Mouse (Mus musculus) heart, embryonic 10.5 days (tissue): Measurements from ENCODE around the gene Scyl1. TPM values are rescaled to one million over a fixed set of nuclear protein-coding genes. Genes with fewer than 3 reads are reported as not detected.

Experiments used
- DNase-seq: peaks from one replicate; pipeline ENCODE4 v3.0.0-alpha.2; 2017; ENCODE audit warnings: low spot score
- H3K27ac ChIP-seq: fragments of 300-500 bp; sonication (generic); 2 replicates; pipeline ENCODE4 v1.5.1; 2016; ENCODE audit warnings: mild to moderate bottlenecking
- H3K27me3 ChIP-seq: fragments of 300-500 bp; sonication (generic); 2 replicates; pipeline ENCODE4 v1.6.1; 2016; ENCODE audit warnings: mild to moderate bottlenecking; ENCODE audit not compliant: poor library complexity, insufficient read depth, severe bottlenecking
- H3K36me3 ChIP-seq: fragments of 300-500 bp; sonication (generic); 2 replicates; pipeline ENCODE4 v1.6.1; 2016; ENCODE audit warnings: mild to moderate bottlenecking, moderate library complexity
- H3K4me1 ChIP-seq: fragments of 300-500 bp; sonication (generic); 2 replicates; pipeline ENCODE4 v1.6.1; 2016; ENCODE audit warnings: mild to moderate bottlenecking
- H3K4me3 ChIP-seq: fragments of 300-500 bp; sonication (generic); 2 replicates; pipeline ENCODE4 v1.5.1; 2016; ENCODE audit warnings: mild to moderate bottlenecking, moderate library complexity
- H3K9me3 ChIP-seq: fragments of 300-500 bp; sonication (generic); 2 replicates; pipeline ENCODE4 v1.6.1; 2016; ENCODE audit warnings: mild to moderate bottlenecking, moderate library complexity
- WGBS: fragments of 180-500 bp; shearing (Covaris S2); methylation state at CpG from one replicate; pipeline ENCODE4 v1.1.7; 2016; 5-methylcytosine and 5-hydroxymethylcytosine counted together
- polyA plus RNA-seq: library from polyadenylated mRNA; unstranded; fragments of >200 nt; fragmentation: Nextera tagmentation; extraction: Ambion mirVana; gene quantifications from 2 replicates; pipeline ENCODE4 v1.2.1, GENCODE M21; 2016

The Scyl1 gene
- polyA plus RNA-seq, 1 experiment from 2014 or later = 74.4 TPM

- peak overlapping the region; percentile 84 for H3K4me3 ChIP-seq
- peaks cover 89% of the 10 kb centered on the region for H3K27me3 ChIP-seq
- H3K36me3 ChIP-seq = no peaks in the 10 kb centered on the region; the same call in 1 of the 2 replicates
- no peak for DNase-seq
- no peaks in the 10 kb centered on the region for H3K9me3 ChIP-seq
- under 1% methylated on average over 55 of the region's 55 CpGs for WGBS
- peak overlapping the region; percentile 89 for H3K27ac ChIP-seq
- peaks cover 52% of the 10 kb centered on the region for H3K4me1 ChIP-seq
Measured at GRCm38 (mm10) chr19:5741641-5742240, 29.5 kb downstream of the Scyl1 start.

- DNase-seq = no peak
- H3K4me3 ChIP-seq = peak within 1 kb of the TSS; percentile 84
- peaks cover 88% of the 10 kb centered on the region for H3K27me3 ChIP-seq
- no peaks in the 10 kb centered on the region for H3K9me3 ChIP-seq
- peaks cover 41% of the 10 kb centered on the region for H3K4me1 ChIP-seq
- H3K27ac ChIP-seq = peak within 1 kb of the TSS; percentile 89
- H3K36me3 ChIP-seq = no peaks in the 10 kb centered on the region; the same call in 1 of the 2 replicates
- 20% methylated on average over 12 of the region's 14 CpGs for WGBS
Measured at GRCm38 (mm10) chr19:5740320-5741317, 30.6 kb downstream of the Scyl1 start, which contains the start of gene Ltbp3. Ltbp3 (plus strand) TSS chr19:5740904.

GRCm38 (mm10) chr19:5739446-5739845 lies 31.8 kb downstream of the Scyl1 start:
- H3K4me3 ChIP-seq = no peak overlapping the region; the same call in 1 of the 2 replicates
- H3K27me3 ChIP-seq = peaks cover 83% of the 10 kb centered on the region

GRCm38 (mm10) chr19:5734325-5734724 lies 36.9 kb downstream of the Scyl1 start:
- no peak overlapping the region for H3K27ac ChIP-seq
- no peak overlapping the region for H3K4me3 ChIP-seq
- H3K9me3 ChIP-seq = no peaks in the 10 kb centered on the region
- H3K36me3 ChIP-seq = peaks cover 8% of the 10 kb centered on the region
- 81% methylated on average over 9 of the region's 9 CpGs for WGBS
- no peak for DNase-seq
- peaks cover 22% of the 10 kb centered on the region for H3K4me1 ChIP-seq
- peaks cover 34% of the 10 kb centered on the region for H3K27me3 ChIP-seq

More at GRCm38 (mm10) chr19:5739446-5739845, 31.8 kb downstream of the Scyl1 start:
- Histone ChIP-seq H3K27ac (no peak overlapping the region), H3K4me1 (peaks cover 36% of the 10 kb centered on the region), H3K9me3 (no peaks in the 10 kb centered on the region), H3K36me3 (no peaks in the 10 kb centered on the region; the same call in 1 of the 2 replicates)
- no peak for DNase-seq
- 45% methylated on average over 2 of the region's 2 CpGs for WGBS

GRCm38 (mm10) chr19:5731264-5731978 lies 39.8 kb downstream of the Scyl1 start:
- Histone ChIP-seq H3K4me3 (peak overlapping the region; percentile 89), H3K4me1 (peaks cover 48% of the 10 kb centered on the region), H3K9me3 (no peaks in the 10 kb centered on the region), H3K27ac (peak overlapping the region; percentile 79), H3K36me3 (peaks cover 8% of the 10 kb centered on the region), H3K27me3 (peaks cover 14% of the 10 kb centered on the region)
- peak; percentile 98 for DNase-seq
- WGBS = under 1% methylated on average over 47 of the region's 47 CpGs

- Histone ChIP-seq H3K27me3 (0 out of 2 replicates have a peak, but pooled peaks cover 6% of the 10 kb centered on the region), H3K9me3 (no peaks in the 10 kb centered on the region), H3K4me1 (peaks cover 55% of the 10 kb centered on the region), H3K4me3 (peak overlapping the region; percentile 89), H3K36me3 (peaks cover 8% of the 10 kb centered on the region), H3K27ac (peak overlapping the region; percentile 79)
- no peak for DNase-seq
- WGBS = 74% methylated on average over 29 of the region's 29 CpGs
Measured at GRCm38 (mm10) chr19:5730314-5731186, 40.7 kb downstream of the Scyl1 start.

- WGBS = under 1% methylated on average over 37 of the region's 37 CpGs
- Histone ChIP-seq H3K9me3 (no peaks in the 10 kb centered on the region), H3K36me3 (peaks cover 8% of the 10 kb centered on the region), H3K27ac (peak within 1 kb of the TSS; percentile 98), H3K4me1 (peaks cover 66% of the 10 kb centered on the region), H3K4me3 (peak within 1 kb of the TSS; percentile 97), H3K27me3 (no peaks in the 10 kb centered on the region)
- DNase-seq = peak; percentile 95
Measured at GRCm38 (mm10) chr19:5729444-5729815, 41.8 kb downstream of the Scyl1 start, which contains the start of gene Fam89b. Fam89b (minus strand) TSS chr19:5729653.

GRCm38 (mm10) chr19:5728631-5729443 lies 42.4 kb downstream of the Scyl1 start:
- DNase-seq = peak; percentile 86
- Histone ChIP-seq H3K4me3 (peak overlapping the region; percentile 97), H3K36me3 (peaks cover 13% of the 10 kb centered on the region), H3K4me1 (peaks cover 72% of the 10 kb centered on the region), H3K27ac (peak overlapping the region; percentile 98), H3K9me3 (no peaks in the 10 kb centered on the region), H3K27me3 (no peaks in the 10 kb centered on the region)
- 13% methylated on average over 37 of the region's 37 CpGs for WGBS

GRCm38 (mm10) chr19:5727701-5728100 lies 43.5 kb downstream of the Scyl1 start:
- H3K27me3 ChIP-seq = no peaks in the 10 kb centered on the region
- peak overlapping the region; percentile 97 for H3K4me3 ChIP-seq
- WGBS = 3% methylated on average over 14 of the region's 14 CpGs
- H3K4me1 ChIP-seq = peaks cover 77% of the 10 kb centered on the region
- H3K9me3 ChIP-seq = no peaks in the 10 kb centered on the region
- H3K27ac ChIP-seq = peak overlapping the region; percentile 91; the same call in 1 of the 2 replicates
- peak; percentile 92 for DNase-seq
- H3K36me3 ChIP-seq = peaks cover 24% of the 10 kb centered on the region

GRCm38 (mm10) chr19:5726961-5727578 lies 44.1 kb downstream of the Scyl1 start:
- Histone ChIP-seq H3K4me3 (peak overlapping the region; percentile 97), H3K27ac (peak overlapping the region; percentile 91; the same call in 1 of the 2 replicates), H3K36me3 (peaks cover 30% of the 10 kb centered on the region), H3K27me3 (no peaks in the 10 kb centered on the region), H3K9me3 (no peaks in the 10 kb centered on the region), H3K4me1 (peaks cover 80% of the 10 kb centered on the region)
- DNase-seq = no peak
- 66% methylated on average over 15 of the region's 15 CpGs for WGBS
